Mouse (Mus musculus) hindbrain, embryonic 12.5 days (tissue): ENCODE measurements around the gene Igf2r. TPM values are rescaled to one million over a fixed set of nuclear protein-coding genes. Genes with fewer than 3 reads are reported as not detected.

Experiments
- ATAC-seq: fragments of 200-750 bp; cut with Nextera tagmentation; 2 replicates; pipeline ENCODE4 v1.8.0; 2017; ENCODE audit warnings: moderate TSS enrichment; ENCODE audit not compliant: low FRiP score
- H3K27ac ChIP-seq: fragments of 300-500 bp; sonication (generic); 2 replicates; pipeline ENCODE4 v1.5.1; 2016; ENCODE audit warnings: mild to moderate bottlenecking
- H3K27me3 ChIP-seq: fragments of 300-500 bp; sonication (generic); 2 replicates; pipeline ENCODE4 v1.6.1; 2016; ENCODE audit warnings: mild to moderate bottlenecking
- H3K36me3 ChIP-seq: fragments of 300-500 bp; sonication (generic); 2 replicates; pipeline ENCODE4 v1.6.1; 2016; ENCODE audit warnings: mild to moderate bottlenecking
- H3K4me1 ChIP-seq: fragments of 300-500 bp; sonication (generic); 2 replicates; pipeline ENCODE4 v1.6.1; 2016
- H3K4me2 ChIP-seq: fragments of 300-500 bp; sonication (generic); replicated peaks from 2 replicates; pipeline ENCODE4 v1.6.1; 2016; ENCODE audit warnings: mild to moderate bottlenecking
- H3K4me3 ChIP-seq: fragments of 300-500 bp; sonication (generic); 2 replicates; pipeline ENCODE4 v1.5.1; 2016; ENCODE audit warnings: mild to moderate bottlenecking
- H3K9ac ChIP-seq: fragments of 300-500 bp; sonication (generic); 2 replicates; pipeline ENCODE4 v1.6.1; 2016; ENCODE audit warnings: mild to moderate bottlenecking, moderate library complexity
- H3K9me3 ChIP-seq: fragments of 300-500 bp; sonication (generic); replicated peaks from 2 replicates; pipeline ENCODE4 v1.6.1; 2016; ENCODE audit warnings: mild to moderate bottlenecking
- WGBS: fragments of 180-500 bp; shearing (Covaris S2); methylation state at CpG from one replicate; pipeline ENCODE4 v1.1.7; 2016; 5-methylcytosine and 5-hydroxymethylcytosine counted together
- polyA plus RNA-seq: library from polyadenylated mRNA; unstranded; fragments of >200 nt; fragmentation: Nextera tagmentation; extraction: Ambion mirVana; gene quantifications from 2 replicates; pipeline ENCODE4 v1.2.1, GENCODE M21; 2016

Gene Igf2r
- polyA plus RNA-seq, 1 experiment from 2014 or later: 27.5 TPM

GRCm38 (mm10) chr17:12739516-12739915 lies 29.9 kb downstream of the Igf2r start:
- Histone ChIP-seq H3K9ac (no peak overlapping the region), H3K36me3 (peaks cover 59% of the 10 kb centered on the region), H3K4me2 (no peak overlapping the region), H3K9me3 (peaks cover 29% of the 10 kb centered on the region), H3K4me1 (peaks cover 1% of the 10 kb centered on the region; the same call in 1 of the 2 replicates), H3K27me3 (no peaks in the 10 kb centered on the region), H3K27ac (no peak overlapping the region), H3K4me3 (no peak overlapping the region)
- 74% methylated on average over 4 of the region's 4 CpGs for WGBS
- no peak for ATAC-seq

DNA sequence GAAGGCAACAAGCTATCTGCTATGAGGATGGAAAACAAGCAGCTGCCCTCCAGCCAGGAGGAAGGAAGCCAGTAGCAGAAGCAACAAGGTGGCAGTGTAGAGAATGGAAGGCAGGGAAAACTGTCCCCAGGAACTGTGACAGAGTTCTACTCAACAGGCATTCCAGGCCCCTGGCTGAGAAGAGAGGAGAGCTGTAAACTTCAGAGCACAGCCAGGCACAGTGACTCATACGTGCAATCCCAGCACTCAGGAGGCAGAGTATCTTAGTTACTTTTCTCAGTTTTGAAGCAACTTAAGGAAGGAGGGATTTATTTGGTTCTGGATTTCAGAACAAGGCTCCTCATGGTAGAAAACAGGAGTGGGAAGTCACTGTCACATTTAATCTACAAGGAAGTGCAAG lies 31.5 kb downstream of the Igf2r start:
- H3K27ac ChIP-seq: no peak overlapping the region
- no peaks in the 10 kb centered on the region for H3K27me3 ChIP-seq
- no peak overlapping the region for H3K4me3 ChIP-seq
- peaks cover 22% of the 10 kb centered on the region for H3K9me3 ChIP-seq
- no peak overlapping the region for H3K9ac ChIP-seq
- no peak overlapping the region for H3K4me2 ChIP-seq
- peaks cover 3% of the 10 kb centered on the region; the same call in 1 of the 2 replicates for H3K4me1 ChIP-seq
- ATAC-seq: no peak
- WGBS: 63% methylated on average over 1 of the region's 1 CpGs
- H3K36me3 ChIP-seq: peaks cover 50% of the 10 kb centered on the region

- Histone ChIP-seq H3K4me2 (0 out of 2 replicates have a peak overlapping the region, but pooled peaks have one; percentile 4), H3K9ac (no peak overlapping the region), H3K36me3 (peaks cover 46% of the 10 kb centered on the region), H3K4me1 (peaks cover 3% of the 10 kb centered on the region; the same call in 1 of the 2 replicates), H3K27me3 (no peaks in the 10 kb centered on the region), H3K9me3 (no peaks in the 10 kb centered on the region), H3K27ac (peak overlapping the region; percentile 52; the same call in 1 of the 2 replicates), H3K4me3 (no peak overlapping the region)
- WGBS: 56% methylated on average over 12 of the region's 12 CpGs
- ATAC-seq: no peak
Observed at GRCm38 (mm10) chr17:12734205-12734857, 35.1 kb downstream of the Igf2r start.

GRCm38 (mm10) chr17:12733128-12733527 lies 36.3 kb downstream of the Igf2r start:
- H3K4me1 ChIP-seq: peaks cover 3% of the 10 kb centered on the region; the same call in 1 of the 2 replicates
- no peak overlapping the region for H3K9ac ChIP-seq
- H3K27ac ChIP-seq: no peak overlapping the region
- no peaks in the 10 kb centered on the region for H3K9me3 ChIP-seq
- no peak for ATAC-seq
- 97% methylated on average over 6 of the region's 6 CpGs for WGBS
- H3K4me3 ChIP-seq: no peak overlapping the region
- no peak overlapping the region for H3K4me2 ChIP-seq
- no peaks in the 10 kb centered on the region for H3K27me3 ChIP-seq
- peaks cover 44% of the 10 kb centered on the region for H3K36me3 ChIP-seq

DNA sequence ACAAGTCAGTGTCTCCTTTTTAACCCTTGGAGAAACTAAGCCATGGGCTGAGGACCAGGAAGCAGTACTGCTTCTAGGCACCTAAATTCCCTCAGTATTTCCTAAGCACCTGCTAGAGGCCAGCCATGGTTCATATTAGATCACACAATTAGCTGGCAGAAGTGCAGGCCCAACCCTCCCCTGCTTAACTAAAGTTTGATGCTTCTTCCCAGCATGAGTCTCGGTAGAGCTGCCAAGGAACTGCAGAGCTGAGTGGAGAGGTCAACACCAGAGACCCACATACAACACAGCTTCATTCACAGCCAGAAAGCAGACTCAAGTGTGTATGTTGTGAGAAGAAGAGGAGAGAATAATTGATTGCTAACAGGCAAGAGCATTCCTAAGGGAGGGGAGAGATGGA lies 40.9 kb downstream of the Igf2r start:
- ATAC-seq: no peak
- H3K36me3 ChIP-seq: peaks cover 42% of the 10 kb centered on the region
- WGBS: 52% methylated on average over 1 of the region's 1 CpGs

GRCm38 (mm10) chr17:12727748-12728147 lies 41.7 kb downstream of the Igf2r start:
- H3K4me3 ChIP-seq: no peak overlapping the region
- no peaks in the 10 kb centered on the region for H3K27me3 ChIP-seq
- 83% methylated on average over 3 of the region's 3 CpGs for WGBS
- H3K4me2 ChIP-seq: no peak overlapping the region
- H3K9me3 ChIP-seq: no peaks in the 10 kb centered on the region
- H3K27ac ChIP-seq: no peak overlapping the region
- peaks cover 41% of the 10 kb centered on the region for H3K36me3 ChIP-seq
- ATAC-seq: no peak
- no peak overlapping the region for H3K9ac ChIP-seq
- peaks cover 6% of the 10 kb centered on the region; the same call in 1 of the 2 replicates for H3K4me1 ChIP-seq

More for the DNA sequence above, 40.9 kb downstream of the Igf2r start:
- Histone ChIP-seq H3K4me3 (no peak overlapping the region), H3K27me3 (no peaks in the 10 kb centered on the region), H3K27ac (no peak overlapping the region), H3K4me2 (no peak overlapping the region), H3K4me1 (peaks cover 6% of the 10 kb centered on the region; the same call in 1 of the 2 replicates), H3K9ac (no peak overlapping the region), H3K9me3 (no peaks in the 10 kb centered on the region)

DNA sequence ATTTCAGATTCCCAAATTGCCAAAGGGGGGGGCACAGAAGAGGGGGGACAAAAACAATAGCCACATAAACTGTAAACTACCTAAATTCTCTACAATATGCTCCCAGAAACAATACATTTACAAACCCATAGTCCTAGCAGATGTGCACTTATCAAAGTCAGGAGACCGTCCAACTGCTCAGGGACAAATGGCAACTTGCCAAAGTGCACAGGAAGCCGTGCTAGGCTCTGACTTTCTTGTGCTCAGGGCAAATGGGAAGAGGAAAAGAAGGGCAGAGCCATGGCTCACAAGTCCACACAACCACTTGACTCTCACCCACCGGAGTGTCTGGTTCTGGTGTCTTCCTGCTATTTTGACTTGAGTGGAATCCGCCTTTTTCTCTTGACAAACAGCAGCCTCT lies 43.6 kb downstream of the Igf2r start:
- Histone ChIP-seq H3K4me1 (peaks cover 6% of the 10 kb centered on the region; the same call in 1 of the 2 replicates), H3K9me3 (no peaks in the 10 kb centered on the region), H3K36me3 (peaks cover 45% of the 10 kb centered on the region), H3K9ac (no peak overlapping the region), H3K27ac (peak overlapping the region; percentile 5; the same call in 1 of the 2 replicates), H3K4me2 (no peak overlapping the region), H3K4me3 (no peak overlapping the region), H3K27me3 (no peaks in the 10 kb centered on the region)
- WGBS: 55% methylated on average over 4 of the region's 4 CpGs
- no peak for ATAC-seq

DNA sequence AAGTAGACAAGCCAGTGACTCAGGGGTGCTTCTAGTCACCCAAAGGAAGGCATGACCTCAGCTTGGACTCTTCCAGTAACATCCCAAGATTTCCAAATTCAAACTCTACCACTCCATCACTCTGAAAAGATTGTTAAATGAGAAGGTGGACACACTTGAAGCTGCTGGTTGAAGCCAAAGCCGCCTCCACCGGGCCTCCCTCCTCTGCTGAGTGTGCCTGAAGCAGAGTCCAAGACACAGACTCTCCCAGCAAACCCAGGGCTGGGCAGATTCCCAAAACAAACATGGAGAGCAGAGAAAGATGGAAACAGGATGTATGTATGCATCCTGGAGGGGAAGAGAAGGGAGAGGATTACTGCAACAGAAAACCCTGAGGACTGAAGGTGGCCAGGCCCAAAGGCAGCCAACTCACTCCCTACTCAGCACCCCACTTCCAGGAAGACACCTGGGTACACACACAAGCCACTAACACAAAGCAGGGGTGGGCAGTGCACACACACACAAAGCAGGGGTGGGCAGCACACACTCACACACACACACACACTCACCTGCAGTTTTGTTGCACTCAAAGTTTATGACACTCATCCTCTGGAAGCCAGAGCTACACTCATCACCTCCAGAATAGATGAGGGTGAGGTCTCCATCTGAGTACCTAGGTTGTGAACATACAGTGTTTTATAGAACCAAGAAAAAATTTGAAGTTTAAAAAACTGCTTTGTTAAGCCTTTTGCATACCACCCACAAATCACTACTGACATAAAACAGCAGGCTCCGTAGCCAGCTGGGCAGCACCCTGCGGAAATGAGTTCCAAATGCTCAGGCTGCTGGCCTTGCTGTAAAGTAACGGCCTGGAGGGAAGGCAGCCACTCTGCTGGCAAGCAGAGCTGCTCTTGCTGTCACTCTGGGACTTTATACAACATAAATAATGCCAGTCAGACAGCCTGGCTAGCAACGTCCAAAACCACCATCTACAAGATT lies 44.4 kb downstream of the Igf2r start:
- peaks cover 6% of the 10 kb centered on the region; the same call in 1 of the 2 replicates for H3K4me1 ChIP-seq
- H3K9me3 ChIP-seq: no peaks in the 10 kb centered on the region
- no peak overlapping the region for H3K9ac ChIP-seq
- H3K36me3 ChIP-seq: peaks cover 37% of the 10 kb centered on the region
- WGBS: 60% methylated on average over 6 of the region's 6 CpGs
- no peak overlapping the region for H3K4me2 ChIP-seq
- no peaks in the 10 kb centered on the region for H3K27me3 ChIP-seq
- no peak overlapping the region for H3K4me3 ChIP-seq
- no peak for ATAC-seq
- H3K27ac ChIP-seq: peak overlapping the region; percentile 60

- peak overlapping the region; percentile 60; the same call in 1 of the 2 replicates for H3K27ac ChIP-seq
- H3K36me3 ChIP-seq: peaks cover 34% of the 10 kb centered on the region
- no peak for ATAC-seq
- 86% methylated on average over 5 of the region's 5 CpGs for WGBS
- peaks cover 6% of the 10 kb centered on the region; the same call in 1 of the 2 replicates for H3K4me1 ChIP-seq
- no peaks in the 10 kb centered on the region for H3K27me3 ChIP-seq
- H3K4me2 ChIP-seq: no peak overlapping the region
- H3K4me3 ChIP-seq: no peak overlapping the region
- H3K9ac ChIP-seq: no peak overlapping the region
- no peaks in the 10 kb centered on the region for H3K9me3 ChIP-seq
Observed at GRCm38 (mm10) chr17:12723986-12724766, 45.3 kb downstream of the Igf2r start.

GRCm38 (mm10) chr17:12722622-12723021 lies 46.8 kb downstream of the Igf2r start:
- Histone ChIP-seq H3K27me3 (no peaks in the 10 kb centered on the region), H3K9me3 (no peaks in the 10 kb centered on the region), H3K4me1 (peaks cover 6% of the 10 kb centered on the region; the same call in 1 of the 2 replicates), H3K9ac (no peak overlapping the region), H3K4me2 (no peak overlapping the region), H3K27ac (no peak overlapping the region), H3K4me3 (no peak overlapping the region), H3K36me3 (peaks cover 43% of the 10 kb centered on the region)
- ATAC-seq: no peak
- WGBS: 61% methylated on average over 8 of the region's 8 CpGs

GRCm38 (mm10) chr17:12721118-12721886 lies 48.2 kb downstream of the Igf2r start:
- Histone ChIP-seq H3K4me3 (no peak overlapping the region), H3K36me3 (peaks cover 52% of the 10 kb centered on the region), H3K27ac (no peak overlapping the region), H3K4me1 (peaks cover 6% of the 10 kb centered on the region; the same call in 1 of the 2 replicates), H3K9ac (no peak overlapping the region), H3K4me2 (no peak overlapping the region), H3K27me3 (no peaks in the 10 kb centered on the region), H3K9me3 (no peaks in the 10 kb centered on the region)
- WGBS: 91% methylated on average over 5 of the region's 5 CpGs
- no peak for ATAC-seq
